Mouse (Mus musculus): Measurements from ENCODE around the gene Mical2. TPM values are rescaled to one million over a fixed set of nuclear protein-coding genes. Genes with fewer than 3 reads are reported as not detected.

Gene Mical2
- polyA plus RNA-seq, 3 experiments from 2014 or later, result 1.5 to 5.7 (median 1.7) TPM

GRCm38 (mm10) chr7:112283606-112284310 is 58.1 kb downstream of the Mical2 start:
- ATAC-seq, result no peak

- no peak for ATAC-seq
Measured at GRCm38 (mm10) chr7:112285573-112285972, 59.9 kb downstream of the Mical2 start.

- no peak for ATAC-seq
Measured at GRCm38 (mm10) chr7:112288352-112289107, 62.9 kb downstream of the Mical2 start.

GRCm38 (mm10) chr7:112289514-112289913 is 63.9 kb downstream of the Mical2 start:
- no peak for ATAC-seq

GRCm38 (mm10) chr7:112289990-112290389 is 64.3 kb downstream of the Mical2 start:
- ATAC-seq, result no peak

GRCm38 (mm10) chr7:112293456-112294104 is 67.9 kb downstream of the Mical2 start:
- no peak for ATAC-seq

GRCm38 (mm10) chr7:112295426-112296221 is 70.0 kb downstream of the Mical2 start:
- ATAC-seq, result no peak

GRCm38 (mm10) chr7:112298032-112298431 is 72.4 kb downstream of the Mical2 start:
- ATAC-seq, result no peak

GRCm38 (mm10) chr7:112298871-112299422 is 73.3 kb downstream of the Mical2 start:
- no peak for ATAC-seq

- ATAC-seq, result no peak
Measured at GRCm38 (mm10) chr7:112299521-112300096, 74.0 kb downstream of the Mical2 start.

GRCm38 (mm10) chr7:112300141-112300540 is 74.5 kb downstream of the Mical2 start:
- ATAC-seq, result no peak

GRCm38 (mm10) chr7:112301052-112301451 is 75.4 kb downstream of the Mical2 start:
- no peak for ATAC-seq

- no peak for ATAC-seq
Measured at GRCm38 (mm10) chr7:112304382-112304781, 78.7 kb downstream of the Mical2 start.

- ATAC-seq, result no peak
Measured at GRCm38 (mm10) chr7:112309289-112310016, 83.8 kb downstream of the Mical2 start.

- ATAC-seq, result no peak
Measured at GRCm38 (mm10) chr7:112310017-112310360, 84.3 kb downstream of the Mical2 start.

- no peak for ATAC-seq
Measured at GRCm38 (mm10) chr7:112313211-112313610, 87.6 kb downstream of the Mical2 start.

GRCm38 (mm10) chr7:112313670-112314069 is 88.0 kb downstream of the Mical2 start:
- no peak for ATAC-seq

GRCm38 (mm10) chr7:112316239-112316638 is 90.6 kb downstream of the Mical2 start:
- no peak for ATAC-seq

GRCm38 (mm10) chr7:112317491-112317890 is 91.8 kb downstream of the Mical2 start:
- no peak for ATAC-seq

GRCm38 (mm10) chr7:112318306-112318705 is 92.7 kb downstream of the Mical2 start:
- ATAC-seq, result no peak

GRCm38 (mm10) chr7:112319419-112319818 is 93.8 kb downstream of the Mical2 start:
- no peak for ATAC-seq
